Mouse (Mus musculus): ENCODE measurements around the gene Nxn. TPM values are rescaled to one million over a fixed set of nuclear protein-coding genes. Genes with fewer than 3 reads are reported as not detected.

Nxn gene
- total RNA-seq, 2 experiments from 2014 or later: 8.7 to 15.1 TPM

GRCm38 (mm10) chr11:76268521-76269065 lies 130.3 kb downstream of the Nxn start:
- ATAC-seq (ENCODE audit: poor library complexity, severe bottlenecking): no peak

GRCm38 (mm10) chr11:76268001-76268459 lies 130.9 kb downstream of the Nxn start:
- peak; percentile 90 for ATAC-seq (ENCODE audit: poor library complexity, severe bottlenecking)

- no peak for ATAC-seq (ENCODE audit: poor library complexity, severe bottlenecking)
These were observed 131.4 kb downstream of the Nxn start for GRCm38 (mm10) chr11:76267550-76267949.

GRCm38 (mm10) chr11:76262611-76263351 lies 136.2 kb downstream of the Nxn start:
- ATAC-seq (ENCODE audit: poor library complexity, severe bottlenecking): no peak

GRCm38 (mm10) chr11:76261224-76261623 lies 137.7 kb downstream of the Nxn start:
- peak; percentile 98 for ATAC-seq (ENCODE audit: poor library complexity, severe bottlenecking)

GRCm38 (mm10) chr11:76260208-76261050 lies 138.5 kb downstream of the Nxn start:
- no peak for ATAC-seq (ENCODE audit: poor library complexity, severe bottlenecking)

GRCm38 (mm10) chr11:76258511-76258910 lies 140.4 kb downstream of the Nxn start:
- no peak for ATAC-seq (ENCODE audit: poor library complexity, severe bottlenecking)

- ATAC-seq (ENCODE audit: poor library complexity, severe bottlenecking): no peak
These were observed 141.6 kb downstream of the Nxn start for GRCm38 (mm10) chr11:76257386-76257785.

- ATAC-seq (ENCODE audit: poor library complexity, severe bottlenecking): no peak
These were observed 142.8 kb downstream of the Nxn start for GRCm38 (mm10) chr11:76256129-76256528.

GRCm38 (mm10) chr11:76255431-76256001 lies 143.4 kb downstream of the Nxn start:
- no peak for ATAC-seq (ENCODE audit: poor library complexity, severe bottlenecking)

GRCm38 (mm10) chr11:76253918-76254264 lies 145.0 kb downstream of the Nxn start:
- ATAC-seq (ENCODE audit: poor library complexity, severe bottlenecking): no peak

GRCm38 (mm10) chr11:76253145-76253917 lies 145.6 kb downstream of the Nxn start:
- ATAC-seq (ENCODE audit: poor library complexity, severe bottlenecking): peak; percentile 98

- ATAC-seq (ENCODE audit: poor library complexity, severe bottlenecking): no peak
These were observed 146.9 kb downstream of the Nxn start for GRCm38 (mm10) chr11:76252036-76252435.

GRCm38 (mm10) chr11:76247239-76247638 lies 151.7 kb downstream of the Nxn start:
- ATAC-seq (ENCODE audit: poor library complexity, severe bottlenecking): no peak

- ATAC-seq (ENCODE audit: poor library complexity, severe bottlenecking): no peak
These were observed 152.5 kb downstream of the Nxn start for GRCm38 (mm10) chr11:76246439-76246838.

- ATAC-seq (ENCODE audit: poor library complexity, severe bottlenecking): no peak
These were observed 155.0 kb downstream of the Nxn start for GRCm38 (mm10) chr11:76243811-76244546.

- ATAC-seq (ENCODE audit: poor library complexity, severe bottlenecking): peak; percentile 100
These were observed 155.8 kb downstream of the Nxn start, which contains the start of the genes Mrm3 and Glod4 for GRCm38 (mm10) chr11:76242901-76243810. TSS of gene Mrm3 (plus strand) at chr11:76243715. TSS of gene Glod4 (minus strand) at chr11:76243725.

- ATAC-seq (ENCODE audit: poor library complexity, severe bottlenecking): no peak
These were observed 159.2 kb downstream of the Nxn start for GRCm38 (mm10) chr11:76239750-76240149.

GRCm38 (mm10) chr11:76236136-76236535 lies 162.8 kb downstream of the Nxn start:
- no peak for ATAC-seq (ENCODE audit: poor library complexity, severe bottlenecking)

All from megakaryocyte, adult 5-6 weeks (primary cell).